Mouse (Mus musculus) adrenal gland, postnatal 4 days (tissue): ENCODE measurements around the gene Syne2. TPM values are rescaled to one million over a fixed set of nuclear protein-coding genes. Genes with fewer than 3 reads are reported as not detected.

Experiments used
- DNase-seq, 2 experiments: peaks; one replicate each; pipeline ENCODE4 v3.0.0; 2021 to 2022; ENCODE audit warnings: low spot score in 2 of 2, mixed read lengths in 2 of 2
- total RNA-seq, 2 experiments: library from RNA; stranded (reverse); gene quantifications; 2 replicates each; pipeline ENCODE4 v1.2.3; 2021

Gene Syne2
- total RNA-seq, 2 experiments from 2014 or later, result 60.1 to 74.7 TPM

DNA sequence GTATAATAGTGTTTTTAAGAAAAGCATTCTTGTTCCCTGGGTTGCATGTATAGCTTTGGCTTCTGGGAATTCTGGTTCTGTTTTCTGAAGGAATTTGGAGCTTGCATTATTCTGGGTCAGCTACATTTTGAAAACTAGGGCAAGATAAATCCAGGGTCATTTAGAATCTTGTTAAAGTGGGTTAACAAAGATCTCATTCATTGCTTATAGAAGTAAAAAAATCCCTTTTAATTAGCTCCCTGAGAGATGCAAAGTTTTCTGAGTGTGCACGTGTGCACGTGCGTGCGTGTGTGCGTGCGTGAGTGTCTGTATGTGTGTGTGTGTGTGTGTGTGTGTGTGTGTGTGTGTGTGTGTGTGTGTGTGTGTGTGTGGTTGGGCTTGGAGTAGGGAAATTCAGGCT, 42.9 kb downstream of the Syne2 start:
- DNase-seq, result no peak

DNA sequence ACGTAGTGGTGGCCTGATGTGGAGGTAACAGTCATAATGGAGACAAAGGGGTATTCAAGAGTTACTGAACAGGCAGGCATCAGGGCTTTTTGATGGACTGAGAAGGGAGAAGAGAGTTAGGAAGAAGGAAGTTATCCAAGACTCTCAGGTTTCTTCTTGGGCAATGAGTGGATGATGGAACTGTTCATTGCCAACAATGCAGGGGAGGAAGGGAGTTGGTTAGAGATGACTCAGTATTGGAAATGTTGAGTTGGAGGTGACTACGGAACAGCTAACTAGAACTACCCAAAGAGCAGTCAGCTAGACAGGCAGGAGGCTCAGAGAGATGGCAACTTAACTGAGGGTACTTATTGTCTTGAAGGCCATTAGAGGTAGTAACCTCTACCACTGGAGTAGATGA, 47.2 kb downstream of the Syne2 start:
- DNase-seq, result no peak

- no peak for DNase-seq
These were observed 48.8 kb downstream of the Syne2 start for GRCm38 (mm10) chr12:75866419-75867373.

- no peak for DNase-seq
These were observed 55.8 kb downstream of the Syne2 start for GRCm38 (mm10) chr12:75873546-75874235.

DNA sequence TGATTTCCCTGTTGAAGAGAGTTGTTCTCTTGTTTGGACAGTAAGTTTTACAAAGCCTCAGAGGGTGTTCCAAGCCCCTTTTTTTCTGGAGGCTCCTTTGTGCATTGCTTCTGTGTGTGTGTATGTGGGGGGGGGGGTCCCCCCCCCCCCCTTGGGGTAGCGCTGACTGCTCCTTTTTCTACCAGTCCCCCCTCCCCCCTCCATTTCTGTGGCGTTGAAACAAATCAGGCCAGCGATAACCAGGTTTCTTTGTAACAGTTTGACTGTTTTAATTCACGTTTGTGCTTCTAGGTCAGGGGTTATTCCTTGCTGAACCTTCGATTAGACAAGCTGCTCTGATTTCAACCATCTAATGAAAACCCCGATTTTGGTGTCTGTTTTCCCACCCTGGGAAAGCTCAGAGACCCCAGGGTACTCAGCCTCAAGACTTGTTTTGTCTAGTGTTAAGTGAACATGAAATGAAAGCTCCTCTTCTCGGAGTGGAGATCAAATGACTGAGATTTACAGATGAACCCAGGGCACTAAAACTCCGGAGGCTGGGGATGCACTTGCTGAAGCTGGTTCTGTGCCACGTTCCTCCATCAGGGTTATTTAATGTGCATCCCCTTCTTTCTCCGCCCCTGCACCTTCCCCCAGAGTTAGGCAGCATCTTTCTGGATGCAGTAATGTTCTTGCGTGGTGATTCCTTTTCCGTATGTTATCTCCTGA, 56.5 kb downstream of the Syne2 start:
- DNase-seq, result no peak

GRCm38 (mm10) chr12:75879636-75880317, 61.8 kb downstream of the Syne2 start:
- no peak for DNase-seq

DNA sequence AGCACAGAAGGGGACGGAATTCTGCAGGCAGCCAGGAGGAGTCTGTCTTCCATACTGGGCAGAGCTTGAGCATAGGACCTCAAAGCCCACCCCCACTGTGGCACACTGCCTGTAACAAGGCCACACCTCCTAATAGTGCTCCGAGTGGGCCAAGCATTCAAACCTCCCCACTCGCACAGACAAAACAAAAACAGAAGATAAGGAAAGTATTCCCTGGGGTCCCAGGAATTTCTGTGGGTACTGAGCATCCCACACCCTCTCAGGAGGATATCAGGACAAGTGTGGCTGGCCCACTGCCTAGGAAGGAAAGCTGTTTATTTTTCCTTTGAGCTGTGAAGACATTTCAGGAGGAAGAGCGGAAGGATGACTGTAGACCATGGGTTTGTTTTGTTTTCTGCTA, 63.6 kb downstream of the Syne2 start:
- DNase-seq, result no peak

DNA sequence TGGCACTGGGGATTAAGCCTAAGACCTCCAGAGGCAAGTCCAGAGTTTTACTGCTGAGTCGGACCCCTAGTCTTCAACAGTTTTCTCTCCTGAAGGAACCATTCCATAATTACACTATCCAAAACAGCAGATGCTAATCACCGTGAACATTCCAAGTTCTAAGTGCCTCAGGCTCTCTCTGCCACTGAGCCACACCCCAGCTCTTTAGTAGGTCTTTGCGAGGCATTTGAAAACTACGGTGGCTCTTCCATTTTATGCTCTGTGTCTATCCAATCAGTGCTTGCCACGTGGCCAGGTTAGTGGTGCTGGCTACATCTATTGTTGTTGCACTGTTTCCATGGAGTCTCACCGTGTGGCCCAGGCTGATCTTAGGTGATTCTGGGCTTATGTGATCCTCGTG, 68.2 kb downstream of the Syne2 start:
- DNase-seq, result no peak

GRCm38 (mm10) chr12:75886946-75887345, 69.0 kb downstream of the Syne2 start:
- DNase-seq, result no peak

- no peak for DNase-seq
These were observed 70.8 kb downstream of the Syne2 start for GRCm38 (mm10) chr12:75888721-75889120.

DNA sequence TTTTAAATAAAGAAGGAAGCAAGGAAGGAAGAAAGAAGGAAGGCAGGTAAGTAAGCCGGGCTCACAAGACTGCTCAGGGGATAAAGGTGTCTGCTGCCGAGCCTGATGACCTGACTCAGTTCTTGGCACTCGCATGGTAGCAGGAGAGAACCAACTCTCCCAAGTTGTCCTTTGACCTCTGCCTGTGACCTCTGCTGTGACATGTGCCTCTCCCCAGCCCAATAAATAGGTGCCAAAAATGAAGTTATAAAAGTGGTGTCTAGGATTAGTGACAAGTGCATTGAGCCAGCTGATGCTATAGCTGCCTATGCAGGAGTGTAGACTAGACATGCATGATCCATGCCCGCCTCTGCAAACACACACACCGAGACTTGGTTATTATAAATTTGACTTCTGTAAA, 73.3 kb downstream of the Syne2 start:
- no peak for DNase-seq

- DNase-seq, result no peak
These were observed 75.5 kb downstream of the Syne2 start for GRCm38 (mm10) chr12:75893392-75893791.

GRCm38 (mm10) chr12:75894316-75894997, 76.5 kb downstream of the Syne2 start:
- DNase-seq, result no peak

DNA sequence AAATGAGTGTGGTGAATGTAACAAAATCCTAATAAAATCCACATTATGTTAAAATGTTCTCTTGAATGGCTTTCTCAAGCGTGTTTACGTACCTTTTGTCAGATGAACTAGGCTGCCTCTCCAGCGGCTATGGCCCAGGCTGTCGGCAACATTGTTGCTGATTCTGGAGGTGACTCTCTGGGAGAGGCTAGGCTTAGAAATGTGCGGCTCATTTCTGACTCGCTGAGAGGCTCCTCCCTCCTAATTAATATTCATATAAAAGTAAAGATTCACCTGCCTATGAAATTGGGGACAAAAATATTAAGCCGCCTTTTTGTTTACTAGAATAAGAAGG, 77.0 kb downstream of the Syne2 start:
- DNase-seq, result no peak

DNA sequence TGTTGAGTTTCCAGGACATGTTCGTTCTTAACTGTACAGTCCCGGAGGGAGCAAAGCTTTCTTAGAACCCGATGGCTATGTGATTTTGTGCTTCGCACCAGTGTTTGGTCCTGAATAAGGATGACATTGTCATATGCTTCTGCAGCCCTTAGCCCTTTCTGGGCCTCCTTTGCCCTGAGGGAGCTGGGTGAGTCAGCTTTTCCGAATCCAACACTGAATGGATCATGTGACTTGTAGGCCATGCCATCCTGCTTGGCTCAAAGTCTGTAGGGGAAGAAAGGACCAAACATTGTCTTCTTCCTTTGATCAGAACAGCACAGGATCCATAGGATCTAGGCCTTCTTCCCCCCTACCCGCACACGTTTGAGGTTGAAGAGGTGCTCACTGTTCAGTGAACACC, 79.9 kb downstream of the Syne2 start:
- DNase-seq, result no peak

- DNase-seq, result no peak
These were observed 83.8 kb downstream of the Syne2 start for GRCm38 (mm10) chr12:75901721-75902120.

DNA sequence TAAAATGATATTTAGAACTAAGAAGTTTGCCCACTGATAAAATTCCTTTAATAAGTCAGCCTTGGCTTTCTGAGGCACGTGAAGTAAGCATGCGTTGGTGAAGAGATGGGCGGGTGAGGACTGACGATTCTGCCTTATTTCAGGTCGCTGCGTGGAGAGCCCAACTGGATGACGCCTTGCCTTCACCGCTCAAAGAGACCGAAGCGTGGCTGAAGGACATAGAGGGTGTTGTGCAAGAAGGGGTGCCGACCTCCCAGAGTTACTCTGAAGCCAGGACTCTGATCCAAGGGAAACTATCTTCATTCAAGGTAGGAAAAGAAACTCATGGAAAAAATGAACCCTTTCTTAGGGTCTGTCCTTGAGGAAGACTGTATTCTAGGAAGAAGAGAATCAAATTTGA, 86.1 kb downstream of the Syne2 start:
- no peak for DNase-seq

DNA sequence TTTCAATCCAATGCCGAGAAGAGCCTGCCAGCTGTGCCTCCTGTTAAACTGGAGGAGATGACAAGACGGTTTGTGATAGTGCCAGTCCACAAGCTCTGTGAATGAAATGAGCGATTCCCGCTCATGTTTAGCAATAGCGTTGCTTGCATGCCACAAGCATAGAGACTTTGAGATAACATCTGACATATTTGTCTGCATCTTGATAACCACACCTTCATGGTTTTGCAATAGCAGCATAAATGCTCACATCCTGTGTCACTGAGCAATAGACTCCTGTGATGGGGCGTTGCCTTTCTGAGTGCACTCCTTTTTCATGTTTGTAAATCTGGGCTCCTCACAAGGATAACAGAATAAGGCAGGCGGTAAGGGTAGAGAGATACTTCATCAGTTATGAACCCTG, 87.4 kb downstream of the Syne2 start:
- DNase-seq, result no peak

DNA sequence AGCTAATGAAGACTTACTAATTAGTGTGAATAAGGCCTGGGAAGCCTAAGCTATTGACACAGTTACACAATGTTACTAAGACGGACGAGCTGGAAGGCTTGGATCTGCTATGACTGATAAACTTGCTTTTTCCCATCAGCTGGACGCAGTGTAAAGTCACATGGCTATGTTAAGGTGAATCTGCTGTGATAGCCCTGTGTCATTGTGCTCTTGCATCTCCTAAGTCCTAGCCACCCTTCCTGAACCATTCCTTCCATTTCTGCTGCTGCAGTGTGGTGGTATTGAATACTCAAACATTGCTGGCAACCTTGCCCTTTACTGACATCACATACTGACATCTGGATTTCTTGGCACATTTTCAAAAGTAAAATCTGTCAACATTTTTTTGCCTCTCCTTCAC, 90.5 kb downstream of the Syne2 start:
- DNase-seq, result no peak

GRCm38 (mm10) chr12:75915694-75916093, 97.8 kb downstream of the Syne2 start:
- DNase-seq, result no peak

GRCm38 (mm10) chr12:75918415-75918814, 100.5 kb downstream of the Syne2 start:
- DNase-seq, result no peak
